Mouse (Mus musculus): Measurements from ENCODE around the gene Rpa1.
"Not testable (repeated sequence)": the region's sequence is repeated elsewhere in the genome, so short reads cannot be mapped to it uniquely, and the experiment has no call there.

The Rpa1 gene

DNA sequence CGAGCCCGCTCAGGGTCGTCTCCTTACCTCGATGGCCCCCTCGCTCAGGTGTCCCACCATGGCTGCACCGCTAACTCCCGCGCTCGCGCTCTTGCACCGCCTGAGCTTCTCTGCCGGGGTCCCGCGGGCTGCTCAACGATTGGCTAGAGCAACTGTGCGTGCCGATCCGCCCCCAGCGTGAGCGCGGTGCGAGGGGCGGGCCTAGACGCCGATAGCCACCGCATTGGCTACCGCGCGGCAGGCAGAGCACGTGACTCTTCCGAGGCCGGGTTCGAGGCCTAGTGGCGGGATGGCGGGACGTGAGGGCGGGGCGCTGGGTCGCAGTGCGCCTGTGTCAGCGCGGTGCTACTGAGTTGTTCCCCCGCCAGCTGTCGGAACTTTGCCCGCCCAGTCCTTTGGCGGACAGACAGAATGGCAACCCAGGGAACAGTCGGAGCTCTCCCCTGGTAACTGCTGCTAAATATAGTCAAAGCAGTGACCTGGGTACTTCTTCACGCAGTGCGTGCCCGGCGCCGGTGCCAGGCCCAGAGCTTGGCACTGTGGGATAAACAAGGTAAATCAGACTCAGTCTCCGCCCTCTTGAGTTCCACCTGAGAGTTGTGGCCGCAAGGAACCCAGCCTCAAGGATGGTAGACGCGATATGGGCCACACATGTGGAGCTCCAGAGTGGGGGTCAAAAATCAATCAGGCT, at the start of gene Rpa1, which contains the start of gene Smyd4:
Gene Rpa1, minus strand, starts transcription at position 126 of the 691 bp plus-strand sequence.
Gene Smyd4, plus strand, starts transcription at position 235 of the 691 bp plus-strand sequence.
- DNase-seq (ENCODE audit: low spot score): peak; percentile 94

DNA sequence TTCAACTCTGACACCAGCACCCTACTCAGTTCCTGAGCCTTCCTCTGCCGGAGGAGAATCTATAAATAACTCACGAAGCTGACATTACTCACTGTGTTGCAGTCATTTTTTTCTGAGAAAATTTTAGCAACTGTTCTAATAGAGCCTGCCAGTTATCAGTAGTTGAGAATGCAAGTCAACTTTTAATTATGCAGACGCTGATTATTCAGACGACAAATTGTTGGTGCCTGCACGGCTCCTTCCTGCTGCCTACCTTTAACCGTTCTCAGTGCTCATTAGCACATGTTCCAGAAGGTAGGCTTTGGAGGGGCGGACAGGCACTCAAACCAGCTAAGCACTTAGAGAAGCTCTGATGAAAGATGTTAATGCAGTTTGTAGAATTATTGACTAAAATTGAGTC, 49.3 kb upstream of the Rpa1 start:
- no peak for DNase-seq (ENCODE audit: low spot score)

DNA sequence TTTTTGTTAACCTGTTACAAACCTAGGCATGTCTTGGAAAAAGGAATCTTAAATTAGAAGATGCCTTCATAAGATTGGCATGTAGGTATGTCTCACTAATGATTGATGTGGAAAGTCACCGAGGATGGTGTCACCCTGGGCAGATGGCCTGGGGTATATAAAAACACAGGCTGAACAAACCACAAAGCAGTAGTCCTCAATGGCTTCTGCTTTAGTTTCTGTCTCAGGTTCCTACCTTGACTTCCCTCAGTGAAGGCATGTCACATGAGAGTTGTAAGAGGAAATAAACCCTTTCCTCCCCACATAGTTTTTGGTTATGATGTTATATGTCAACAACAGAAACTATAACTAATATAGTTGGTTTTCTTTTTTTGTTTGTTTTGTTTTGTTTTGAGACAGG, 47.5 kb upstream of the Rpa1 start:
- DNase-seq (ENCODE audit: low spot score): no peak

DNA sequence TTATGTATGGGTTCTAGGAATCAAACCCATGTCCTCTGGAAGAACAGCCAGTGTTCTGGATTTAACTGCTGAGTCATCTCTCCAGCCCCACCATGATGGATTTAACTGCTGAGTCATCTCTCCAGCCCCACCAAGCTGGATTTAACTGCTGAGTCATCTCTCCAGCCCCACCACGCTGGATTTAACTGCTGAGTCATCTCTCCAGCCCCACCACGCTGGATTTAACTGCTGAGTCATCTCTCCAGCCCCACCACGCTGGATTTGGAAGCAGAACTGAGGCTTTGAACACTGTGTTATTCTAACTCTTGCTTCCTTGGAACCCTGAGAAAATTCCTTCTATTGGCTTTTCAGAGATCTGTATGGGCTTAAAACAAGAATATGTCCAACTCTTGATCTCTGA, 35.4 kb upstream of the Rpa1 start:
- not testable (repeated sequence) for DNase-seq (ENCODE audit: low spot score)

DNA sequence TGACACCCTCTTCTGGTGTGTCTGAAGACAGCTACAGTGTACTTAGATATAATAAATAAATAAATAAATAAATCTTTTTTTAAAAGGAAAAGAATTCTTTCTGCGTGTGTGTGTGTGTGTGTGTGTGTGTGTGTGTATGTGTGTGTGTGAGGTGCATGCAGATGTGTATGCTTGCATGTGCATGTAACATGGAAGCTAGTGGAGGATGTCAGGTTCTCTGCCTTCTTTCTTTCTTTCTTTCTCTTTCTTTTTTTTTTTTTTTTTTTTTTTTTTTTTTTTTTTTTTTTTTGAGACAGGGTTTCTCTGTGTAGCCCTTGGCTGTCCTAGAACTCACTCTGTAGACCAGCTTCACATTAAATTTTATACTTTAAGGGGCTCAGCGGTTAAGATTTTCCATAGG, 30.7 kb upstream of the Rpa1 start:
- not testable (repeated sequence) for DNase-seq (ENCODE audit: low spot score)

DNA sequence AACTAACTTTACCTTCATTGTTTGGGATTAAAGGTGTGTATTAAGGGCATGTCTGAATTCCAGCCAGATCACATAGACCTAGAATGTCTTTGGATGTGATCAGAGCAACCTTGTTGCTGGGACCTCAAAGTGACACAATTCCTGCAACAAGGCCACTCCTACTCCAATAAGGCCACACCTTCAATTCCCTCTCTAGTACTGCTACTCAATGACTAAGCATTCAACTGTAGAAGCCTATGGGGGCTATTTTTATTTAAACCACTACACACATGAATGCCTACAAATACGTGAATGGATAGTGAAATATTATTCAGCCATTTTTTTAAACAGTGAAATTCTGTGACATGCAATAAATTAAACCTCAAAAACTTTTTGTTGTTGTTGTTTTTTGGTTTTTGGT, 29.0 kb upstream of the Rpa1 start:
- no peak for DNase-seq (ENCODE audit: low spot score)

DNA sequence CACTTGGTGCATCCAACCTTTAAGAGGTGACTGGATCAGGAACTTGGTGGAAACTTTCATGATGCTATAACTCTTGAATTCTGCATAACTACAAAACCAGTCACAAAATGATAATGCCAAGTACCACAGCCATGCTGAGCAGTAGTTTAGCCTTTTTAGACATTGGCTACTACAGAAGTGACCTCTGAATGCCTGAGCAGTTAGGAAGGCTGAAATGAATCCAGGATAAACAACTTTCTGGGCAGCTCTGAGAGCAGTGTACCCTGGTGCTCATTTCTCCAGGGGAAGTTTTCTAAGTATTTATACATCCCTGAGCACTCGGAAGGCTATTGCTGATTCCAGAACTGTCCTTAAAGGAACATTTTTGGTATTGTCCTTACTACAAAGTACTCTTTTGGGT, 7.4 kb upstream of the Rpa1 start:
- no peak for DNase-seq (ENCODE audit: low spot score)

DNA sequence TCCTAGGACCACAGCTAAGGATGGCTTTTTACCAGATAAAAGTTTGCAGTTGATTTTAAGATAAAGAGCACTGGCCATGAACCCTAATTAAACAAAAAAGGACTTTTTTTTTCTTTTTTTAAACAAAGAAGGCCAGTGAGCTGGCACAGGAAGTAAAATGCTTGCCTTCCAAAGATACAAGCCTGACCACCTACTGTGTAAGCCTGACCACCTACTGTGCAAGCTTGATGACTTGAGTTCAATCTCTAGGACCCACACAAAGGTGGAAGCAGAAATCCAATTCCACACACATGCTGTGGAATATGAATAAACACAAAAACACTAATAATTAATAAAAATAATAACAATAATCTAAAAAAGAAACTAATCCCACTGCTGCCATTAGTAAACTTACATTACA, 3.1 kb upstream of the Rpa1 start:
- no peak for DNase-seq (ENCODE audit: low spot score)

DNA sequence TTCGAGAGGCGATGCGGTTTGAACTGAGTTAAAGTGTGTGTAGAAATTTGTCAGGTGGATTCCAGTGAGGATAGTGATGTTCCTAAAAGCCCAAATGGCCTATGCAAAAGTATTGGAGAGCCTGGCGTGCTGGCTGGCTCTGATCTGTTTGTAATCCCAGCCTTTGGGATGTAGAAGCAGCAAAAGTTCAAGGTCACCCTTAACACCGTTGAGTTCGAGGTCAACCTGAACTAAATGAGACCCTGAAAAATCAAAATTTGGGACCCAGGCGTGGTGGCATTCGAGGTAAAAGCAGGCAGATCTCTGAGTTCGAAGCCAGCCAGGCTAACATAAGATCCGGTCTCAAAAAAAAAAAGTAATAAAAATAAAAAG, 752 bp upstream of the Rpa1 start:
- DNase-seq (ENCODE audit: low spot score): no peak

DNA sequence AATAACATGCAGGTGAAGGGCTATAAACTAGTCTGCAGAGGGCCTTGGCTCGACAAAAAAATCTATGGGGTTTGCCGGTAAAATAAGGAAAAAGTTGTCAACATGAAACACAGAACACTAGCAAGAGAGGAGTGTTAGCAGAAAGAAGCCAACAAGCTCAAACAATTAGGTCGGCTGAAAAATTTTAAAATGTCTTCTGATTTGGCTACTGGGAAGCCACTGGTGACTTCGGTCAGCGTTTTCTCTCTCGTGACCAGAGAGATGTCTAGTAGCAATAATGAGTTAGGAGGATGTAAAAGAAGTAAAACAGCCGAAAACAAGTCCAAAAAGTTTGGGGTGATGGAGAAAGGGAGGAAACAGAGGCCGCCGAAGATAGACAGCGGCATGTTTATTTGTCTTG, 528 bp downstream of the Rpa1 start:
- no peak for DNase-seq (ENCODE audit: low spot score)

DNA sequence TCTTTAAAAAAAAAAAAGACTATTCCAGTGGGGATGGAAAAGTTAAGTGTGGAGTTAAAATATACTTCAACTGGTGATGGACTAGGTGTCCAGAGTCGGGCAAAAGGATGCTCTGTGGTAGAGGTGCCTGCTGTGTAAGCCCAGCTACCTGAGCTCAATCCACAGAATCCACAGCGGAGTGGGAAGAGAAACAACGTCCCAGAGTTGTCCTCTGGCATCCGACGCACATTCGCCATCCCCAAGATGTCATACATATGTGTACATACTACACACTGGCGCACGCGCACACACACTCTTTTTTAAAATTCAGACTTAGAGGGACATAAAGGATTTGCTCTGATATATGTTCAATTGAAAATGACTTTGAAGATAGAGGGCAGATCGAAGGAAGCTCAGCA, 937 bp downstream of the Rpa1 start:
- DNase-seq (ENCODE audit: low spot score): no peak

DNA sequence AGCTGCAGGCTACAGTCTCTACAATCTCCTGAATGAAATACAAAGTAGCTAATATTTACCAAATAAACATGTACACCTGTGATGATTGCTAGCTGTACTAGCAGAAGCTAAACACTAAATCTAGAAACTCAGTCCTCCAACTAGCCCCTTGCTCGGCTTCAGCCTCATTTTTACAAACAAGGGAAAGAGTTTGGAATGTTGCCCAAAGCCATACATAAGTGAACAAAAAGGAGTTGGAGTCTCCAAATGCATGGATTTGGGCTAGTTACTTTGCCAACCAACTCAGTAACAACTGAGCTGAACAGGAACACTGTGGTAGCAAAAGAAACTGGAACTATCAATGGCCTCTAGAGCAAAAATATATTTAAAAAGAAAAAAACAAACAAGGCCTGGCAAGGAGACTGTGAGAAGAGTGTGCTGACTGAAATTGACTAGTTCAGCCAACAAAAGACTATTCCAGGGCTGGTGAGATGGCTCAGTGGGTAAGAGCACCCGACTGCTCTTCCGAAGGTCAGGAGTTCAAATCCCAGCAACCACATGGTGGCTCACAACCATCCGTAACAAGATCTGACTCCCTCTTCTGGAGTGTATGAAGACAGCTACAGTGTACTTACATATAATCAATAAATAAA, 1.5 kb downstream of the Rpa1 start:
- DNase-seq (ENCODE audit: low spot score): no peak

DNA sequence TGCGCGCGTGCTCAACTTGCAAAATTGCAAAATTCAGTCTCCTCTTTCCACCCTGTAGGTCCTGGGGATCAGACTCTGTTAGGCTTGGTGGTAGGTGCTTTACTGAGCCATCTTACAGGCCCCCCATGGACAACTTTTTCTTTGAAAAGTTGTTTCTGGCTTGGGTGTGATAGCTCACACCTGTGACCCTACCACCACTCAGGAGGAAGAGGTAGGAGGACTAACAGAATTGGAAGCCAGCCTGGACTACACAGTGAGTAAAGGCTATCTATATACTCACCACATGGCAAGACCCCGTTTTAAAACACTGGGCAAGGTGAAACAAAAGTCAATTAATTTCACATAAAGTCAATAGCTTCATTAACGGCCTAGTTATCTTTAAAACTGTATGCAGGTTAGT, 3.4 kb downstream of the Rpa1 start:
- DNase-seq (ENCODE audit: low spot score): no peak

DNA sequence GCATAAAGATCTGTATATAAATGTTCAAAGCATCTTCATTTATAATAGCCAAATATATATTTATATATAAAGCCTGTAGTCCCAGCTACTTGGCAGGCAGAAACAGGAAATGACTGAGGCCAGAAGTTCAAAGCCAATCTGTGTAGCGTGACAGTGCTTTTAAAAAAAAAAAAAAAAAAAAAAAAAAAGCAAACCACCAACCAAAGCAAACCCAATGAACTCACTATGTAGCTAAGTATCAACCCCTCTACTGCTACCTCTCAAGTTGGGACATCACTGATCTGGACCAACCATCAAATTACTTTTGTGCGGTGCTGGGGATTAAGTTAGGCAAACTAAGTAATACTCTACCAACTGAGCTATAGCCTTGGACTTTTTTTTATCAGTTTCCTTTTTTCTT, 4.0 kb downstream of the Rpa1 start:
- DNase-seq (ENCODE audit: low spot score): no peak

DNA sequence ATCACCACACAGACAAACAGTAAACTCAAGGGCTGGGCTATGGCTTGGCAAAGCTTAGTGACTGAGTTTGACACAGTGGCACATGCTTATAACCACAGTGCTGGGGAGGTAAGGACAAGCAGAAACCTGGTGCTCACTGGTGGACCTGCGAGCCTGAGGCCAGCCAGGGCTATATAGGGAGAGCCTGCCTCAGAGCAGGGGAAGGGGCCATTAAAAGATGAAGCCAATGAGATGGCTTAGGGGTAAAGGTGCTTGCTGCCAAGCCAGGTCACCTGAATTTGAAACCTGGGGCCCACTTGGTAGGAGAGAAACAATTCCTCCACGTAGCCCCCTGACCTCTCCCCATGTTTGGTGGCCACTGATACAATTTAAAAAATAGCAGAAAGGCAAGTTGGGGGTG, 5.0 kb downstream of the Rpa1 start:
- DNase-seq (ENCODE audit: low spot score): no peak

DNA sequence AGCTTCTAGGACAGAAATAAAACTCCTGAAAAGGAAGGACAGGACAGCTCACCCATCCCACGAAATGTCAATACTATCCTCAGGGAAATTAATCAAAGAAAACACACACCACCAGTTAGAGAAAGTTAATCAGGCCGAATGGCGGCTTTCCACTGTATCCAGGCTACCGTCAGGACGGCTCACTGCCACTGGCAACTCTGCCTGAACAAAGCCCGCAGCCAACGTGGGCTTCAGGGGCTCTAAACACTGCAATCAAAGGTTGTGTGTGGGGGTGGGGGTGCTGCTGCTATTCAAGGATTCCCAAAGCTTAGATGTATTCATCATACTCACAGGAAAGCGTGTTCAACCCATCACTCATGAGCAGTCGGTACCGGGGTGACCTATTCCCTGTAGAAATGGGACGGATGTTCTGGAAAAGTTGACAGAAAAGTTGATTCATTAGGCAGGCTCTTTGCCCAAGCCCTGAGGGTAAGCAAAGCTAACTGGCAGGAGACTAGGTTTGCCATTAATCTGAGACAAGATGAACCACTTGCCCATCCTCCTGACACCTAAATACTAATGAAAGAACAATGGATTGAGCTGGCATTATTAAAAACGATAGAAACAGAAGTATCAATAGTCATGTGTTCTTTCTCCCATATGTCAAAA, 7.3 kb downstream of the Rpa1 start:
- DNase-seq (ENCODE audit: low spot score): no peak

DNA sequence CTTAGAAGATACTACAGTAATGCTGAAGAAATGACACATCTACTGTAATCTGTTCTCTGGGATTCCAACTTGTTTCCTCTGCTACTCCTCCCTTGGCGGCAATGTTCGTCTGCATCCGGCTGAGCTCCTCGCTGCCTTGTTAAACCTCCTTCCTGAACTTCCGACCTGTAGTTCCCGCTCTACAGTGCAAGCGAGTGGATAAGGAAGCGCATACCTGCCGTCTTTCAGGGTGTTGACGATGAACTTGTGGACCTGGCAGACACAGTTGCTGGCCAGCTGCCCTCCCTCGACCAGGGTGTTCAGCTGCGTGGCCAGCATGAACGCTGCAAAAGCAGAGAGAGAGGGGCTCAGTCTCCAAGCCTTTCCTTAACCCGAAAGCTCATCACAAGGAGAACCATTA, 8.0 kb downstream of the Rpa1 start:
- no peak for DNase-seq (ENCODE audit: low spot score)

DNA sequence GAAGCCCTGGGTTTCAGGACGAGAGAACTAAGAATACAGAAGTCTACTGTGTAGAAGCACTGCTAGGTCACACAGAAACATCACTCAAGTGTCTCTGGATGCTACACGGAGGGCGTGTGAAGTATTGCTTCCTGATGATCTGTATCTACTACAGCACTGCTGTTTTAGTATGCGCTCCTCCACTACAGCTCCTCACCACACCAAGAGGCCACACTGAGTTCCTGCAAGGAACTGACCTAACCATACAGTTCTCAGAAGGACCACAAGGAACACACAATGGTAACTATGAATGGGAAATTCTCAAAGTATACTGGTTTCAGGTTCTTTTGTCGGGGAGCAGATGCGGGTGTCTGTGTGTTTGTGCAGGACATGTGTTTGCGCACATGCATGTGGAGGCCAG, 10.9 kb downstream of the Rpa1 start:
- no peak for DNase-seq (ENCODE audit: low spot score)

DNA sequence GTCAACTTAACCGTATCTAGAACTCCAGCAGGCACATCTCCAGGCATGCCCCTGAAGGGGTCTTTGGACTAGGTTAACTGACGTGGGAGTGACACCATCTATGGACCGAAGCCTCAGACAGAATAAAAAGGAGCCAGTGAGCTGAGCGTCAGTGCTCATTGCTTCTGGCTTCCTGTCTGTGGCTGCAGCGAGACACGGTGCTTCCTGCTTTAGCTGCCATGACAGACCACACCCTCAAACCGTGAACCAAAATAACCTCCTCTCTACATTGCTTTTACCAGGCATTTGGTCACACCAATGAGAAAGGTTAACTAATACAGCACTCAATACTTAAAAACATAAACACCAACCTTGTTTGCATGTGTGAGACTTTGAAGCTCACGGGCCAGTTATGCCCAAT, 11.4 kb downstream of the Rpa1 start:
- no peak for DNase-seq (ENCODE audit: low spot score)

DNA sequence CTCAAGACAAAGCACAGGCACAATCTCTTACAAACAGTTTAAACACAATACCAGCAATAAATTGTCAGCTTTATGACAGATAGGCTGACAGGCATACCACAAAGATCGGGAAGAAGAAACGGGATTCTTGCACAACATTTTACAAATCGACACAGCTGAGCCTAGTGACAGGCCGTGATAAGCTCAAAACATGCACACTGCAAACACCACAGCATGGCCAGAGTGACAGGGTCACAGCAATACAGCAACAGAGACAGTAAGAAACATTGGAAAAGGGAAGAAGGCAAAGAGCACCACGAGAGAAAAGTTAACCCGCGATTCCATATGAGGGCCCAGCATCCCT, 22.2 kb downstream of the Rpa1 start:
- DNase-seq (ENCODE audit: low spot score): no peak

DNA sequence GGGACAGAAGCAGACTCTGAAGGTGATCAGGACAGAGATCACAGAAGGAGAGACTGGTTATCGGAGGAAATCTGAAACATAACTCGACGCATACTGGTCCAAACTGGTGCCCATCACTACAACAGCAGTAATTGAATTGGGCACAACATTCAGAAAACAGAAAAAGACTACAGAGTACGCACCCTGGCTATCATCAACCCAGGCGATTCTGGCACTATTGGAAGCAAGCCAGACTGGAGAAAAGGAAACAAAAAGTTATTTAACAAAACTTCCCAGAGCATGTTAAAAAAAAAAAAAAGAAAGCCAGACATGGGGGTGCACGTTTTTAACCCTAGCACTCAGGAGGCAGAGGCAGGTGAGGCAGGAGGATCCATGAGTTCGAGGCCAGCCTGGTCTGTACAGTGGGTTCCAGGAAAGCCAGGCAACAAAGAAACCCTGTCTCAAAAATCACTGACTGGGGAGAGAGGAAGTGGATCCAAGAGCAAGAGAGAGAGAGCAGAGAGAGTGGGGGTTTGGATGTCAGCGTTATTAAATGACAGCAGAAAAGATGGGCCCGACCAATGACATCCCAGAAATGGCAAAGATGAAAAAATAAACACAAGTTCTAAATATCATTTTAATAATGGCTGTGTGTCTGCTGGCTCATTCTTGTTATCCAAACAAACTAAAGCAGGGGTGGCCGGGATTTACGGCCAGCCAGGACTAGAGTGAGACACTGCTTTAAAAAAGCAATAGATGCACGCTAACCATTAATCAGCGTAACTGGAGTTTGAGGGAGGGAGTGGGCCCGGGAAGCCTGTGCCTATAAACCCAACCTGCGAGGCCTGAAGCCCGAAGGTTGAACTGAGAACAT, 22.8 kb downstream of the Rpa1 start:
- DNase-seq (ENCODE audit: low spot score): no peak

DNA sequence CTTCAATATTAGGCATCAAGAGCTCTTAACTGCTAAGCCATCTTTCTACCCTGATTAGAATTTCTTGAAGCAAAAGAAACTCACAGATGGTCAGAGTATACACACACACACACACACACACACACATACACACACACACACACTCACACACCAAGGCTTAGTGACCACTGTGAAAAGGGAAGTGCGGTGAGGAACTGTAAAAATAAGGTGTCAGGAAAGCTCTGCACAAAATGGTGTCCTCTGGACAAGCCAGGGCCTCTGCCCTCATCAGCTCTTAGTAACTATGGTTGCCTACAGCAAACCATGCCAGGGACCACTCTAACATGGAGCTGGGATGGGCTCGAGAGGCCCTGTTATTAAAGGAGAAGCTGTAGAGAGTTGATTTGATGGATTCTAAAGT, 23.7 kb downstream of the Rpa1 start:
- DNase-seq (ENCODE audit: low spot score): no peak

DNA sequence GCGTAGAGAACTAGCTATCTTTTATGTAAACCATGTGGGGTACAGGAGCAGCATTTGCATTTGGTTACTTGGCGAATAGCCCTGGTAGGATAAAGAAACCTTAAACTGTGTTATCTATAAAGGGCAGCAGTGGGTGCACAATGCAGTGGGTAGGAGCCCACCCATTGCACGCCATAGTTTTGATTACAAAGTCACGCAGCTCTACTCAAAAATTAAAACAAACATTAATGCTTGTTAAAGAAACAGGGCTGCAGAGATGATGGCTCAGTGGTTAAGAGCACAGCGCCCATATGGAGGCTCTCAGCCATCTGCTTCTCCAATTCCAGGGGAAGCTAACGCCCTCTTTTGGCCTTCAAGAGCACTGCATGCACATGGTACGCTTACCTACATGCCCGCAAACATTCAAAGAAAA, 24.8 kb downstream of the Rpa1 start:
- no peak for DNase-seq (ENCODE audit: low spot score)

All from layer of hippocampus, adult 11-12 months (tissue).